Mouse (Mus musculus) telencephalon, adult 2 months (tissue): ENCODE data around the gene G3bp2.
"Not testable (repeated sequence)": the region's sequence is repeated elsewhere in the genome, so short reads cannot be mapped to it uniquely, and the experiment has no call there.

Experiments used
- DNase-seq: peaks from one replicate; pipeline ENCODE4 v3.0.0-alpha.2; 2011; ENCODE audit warnings: low read depth, low spot score

Gene G3bp2

GRCm38 (mm10) chr5:92083417-92084038 is at the start of gene G3bp2:
Gene G3bp2, minus strand, starts transcription at chr5:92083719.
- DNase-seq = peak; percentile 98

GRCm38 (mm10) chr5:92133006-92133405 is 49.5 kb upstream of the G3bp2 start:
- not testable (repeated sequence) for DNase-seq

- DNase-seq = no peak
Measured at GRCm38 (mm10) chr5:92132127-92132526, 48.6 kb upstream of the G3bp2 start.

GRCm38 (mm10) chr5:92130040-92130682 is 46.6 kb upstream of the G3bp2 start:
- DNase-seq = no peak

- no peak for DNase-seq
Measured at GRCm38 (mm10) chr5:92129321-92129768, 45.8 kb upstream of the G3bp2 start.

- DNase-seq = no peak
Measured at GRCm38 (mm10) chr5:92128570-92128969, 45.1 kb upstream of the G3bp2 start.

- DNase-seq = no peak
Measured at GRCm38 (mm10) chr5:92127751-92128150, 44.2 kb upstream of the G3bp2 start.

- no peak for DNase-seq
Measured at GRCm38 (mm10) chr5:92127141-92127625, 43.7 kb upstream of the G3bp2 start.

- DNase-seq = no peak
Measured at GRCm38 (mm10) chr5:92125446-92125845, 41.9 kb upstream of the G3bp2 start.

- no peak for DNase-seq
Measured at GRCm38 (mm10) chr5:92121636-92122035, 38.1 kb upstream of the G3bp2 start.

GRCm38 (mm10) chr5:92117823-92118403 is 34.4 kb upstream of the G3bp2 start:
- DNase-seq = peak; percentile 64

GRCm38 (mm10) chr5:92114939-92115338 is 31.4 kb upstream of the G3bp2 start:
- DNase-seq = no peak

- no peak for DNase-seq
Measured at GRCm38 (mm10) chr5:92114223-92114622, 30.7 kb upstream of the G3bp2 start.

- no peak for DNase-seq
Measured at GRCm38 (mm10) chr5:92113484-92113883, 30.0 kb upstream of the G3bp2 start.

GRCm38 (mm10) chr5:92112585-92112984 is 29.1 kb upstream of the G3bp2 start:
- no peak for DNase-seq

GRCm38 (mm10) chr5:92112175-92112574 is 28.7 kb upstream of the G3bp2 start:
- no peak for DNase-seq

- DNase-seq = no peak
Measured at GRCm38 (mm10) chr5:92110818-92111355, 27.4 kb upstream of the G3bp2 start.

GRCm38 (mm10) chr5:92107282-92107681 is 23.8 kb upstream of the G3bp2 start:
- no peak for DNase-seq

GRCm38 (mm10) chr5:92106327-92107125 is 23.0 kb upstream of the G3bp2 start:
- DNase-seq = no peak

- no peak for DNase-seq
Measured at GRCm38 (mm10) chr5:92103816-92104415, 20.4 kb upstream of the G3bp2 start.

GRCm38 (mm10) chr5:92103062-92103461 is 19.5 kb upstream of the G3bp2 start:
- no peak for DNase-seq
